Mouse (Mus musculus): Measurements from ENCODE around the gene Cpa1.

Gene Cpa1

GRCm38 (mm10) chr6:30638674-30639268 lies at the start of gene Cpa1:
TSS of gene Cpa1 (plus strand) at chr6:30639218.
- DNase-seq: no peak

GRCm38 (mm10) chr6:30589819-30590218 lies 49.2 kb upstream of the Cpa1 start:
- DNase-seq: no peak

- no peak for DNase-seq
Measured at GRCm38 (mm10) chr6:30591851-30592404, 47.1 kb upstream of the Cpa1 start.

- DNase-seq: no peak
Measured at GRCm38 (mm10) chr6:30592417-30592974, 46.5 kb upstream of the Cpa1 start.

- no peak for DNase-seq
Measured at GRCm38 (mm10) chr6:30594364-30594763, 44.7 kb upstream of the Cpa1 start.

- no peak for DNase-seq
Measured at GRCm38 (mm10) chr6:30596230-30596898, 42.7 kb upstream of the Cpa1 start.

GRCm38 (mm10) chr6:30600033-30600432 lies 39.0 kb upstream of the Cpa1 start:
- DNase-seq: no peak

GRCm38 (mm10) chr6:30600995-30601394 lies 38.0 kb upstream of the Cpa1 start:
- no peak for DNase-seq

GRCm38 (mm10) chr6:30604342-30604867 lies 34.6 kb upstream of the Cpa1 start:
- no peak for DNase-seq

- DNase-seq: no peak
Measured at GRCm38 (mm10) chr6:30605111-30605510, 33.9 kb upstream of the Cpa1 start.

- DNase-seq: no peak
Measured at GRCm38 (mm10) chr6:30605672-30606071, 33.3 kb upstream of the Cpa1 start.

GRCm38 (mm10) chr6:30610710-30611109 lies 28.3 kb upstream of the Cpa1 start, which contains the start of gene Cpa5:
TSS of gene Cpa5 (plus strand) at chr6:30611010.
- no peak for DNase-seq

GRCm38 (mm10) chr6:30611212-30611611 lies 27.8 kb upstream of the Cpa1 start:
- no peak for DNase-seq

GRCm38 (mm10) chr6:30614251-30614650 lies 24.8 kb upstream of the Cpa1 start:
- no peak for DNase-seq

GRCm38 (mm10) chr6:30615741-30616140 lies 23.3 kb upstream of the Cpa1 start:
- DNase-seq: no peak

GRCm38 (mm10) chr6:30616491-30616941 lies 22.5 kb upstream of the Cpa1 start:
- no peak for DNase-seq

- DNase-seq: no peak
Measured at GRCm38 (mm10) chr6:30617020-30617958, 21.7 kb upstream of the Cpa1 start.

- no peak for DNase-seq
Measured at GRCm38 (mm10) chr6:30617959-30618590, 20.9 kb upstream of the Cpa1 start.

- no peak for DNase-seq
Measured at GRCm38 (mm10) chr6:30618735-30619134, 20.3 kb upstream of the Cpa1 start.

GRCm38 (mm10) chr6:30619606-30620005 lies 19.4 kb upstream of the Cpa1 start:
- no peak for DNase-seq

GRCm38 (mm10) chr6:30620591-30620990 lies 18.4 kb upstream of the Cpa1 start:
- no peak for DNase-seq

GRCm38 (mm10) chr6:30620994-30621393 lies 18.0 kb upstream of the Cpa1 start:
- no peak for DNase-seq
